In genomic region chr19:31361161-31361560, GRCm38 (mm10) we compare ENCODE assay signal across 8 mouse cellular contexts.
DNase-seq lines count a peak whose midpoint lies in the region; ATAC-seq and TF ChIP-seq lines count a peak whose summit lies in the region.

No protein-coding gene starts in this region.

- TF ChIP-seq CTCF in lung, embryonic 14.5 days (IDR thresholded peaks at IDR 0.05; ENCODE audit: low read depth): no peak

- no peaks in the 10 kb centered on the region for H3K9me3 ChIP-seq in embryonic facial prominence, embryonic 14.5 days (ENCODE audit: control insufficient read depth, low read length)
- H3K9me3 ChIP-seq in embryonic facial prominence, embryonic 10.5 days: no peaks in the 10 kb centered on the region
- no peaks in the 10 kb centered on the region for H3K9me3 ChIP-seq in neural tube, embryonic 15.5 days (replicated peaks)
- H3K9me3 ChIP-seq in lung, embryonic 14.5 days (ENCODE audit: low read depth, low read length): no peaks in the 10 kb centered on the region

- H3K27me3 ChIP-seq in embryonic facial prominence, embryonic 14.5 days (replicated peaks; ENCODE audit: control insufficient read depth, insufficient read depth, low read length): no peaks in the 10 kb centered on the region
- no peaks in the 10 kb centered on the region for H3K27me3 ChIP-seq in embryonic facial prominence, embryonic 10.5 days (replicated peaks; ENCODE audit: low read depth, poor library complexity, severe bottlenecking)
- no peaks in the 10 kb centered on the region for H3K27me3 ChIP-seq in neural tube, embryonic 15.5 days (replicated peaks)
- H3K27me3 ChIP-seq in lung, embryonic 14.5 days (ENCODE audit: insufficient read depth, low read length): no peaks in the 10 kb centered on the region

- no peak overlapping the region for H3K4me3 ChIP-seq in embryonic facial prominence, embryonic 14.5 days (ENCODE audit: low read depth, low read length)
- no peak overlapping the region for H3K4me3 ChIP-seq in embryonic facial prominence, embryonic 10.5 days
- H3K4me3 ChIP-seq in neural tube, embryonic 15.5 days (replicated peaks): no peak overlapping the region
- H3K4me3 ChIP-seq in lung, embryonic 14.5 days (ENCODE audit: low read depth, low read length): no peak overlapping the region

- WGBS in embryonic facial prominence, embryonic 14.5 days: 39% methylated on average over 3 of the region's 3 CpGs
- WGBS in embryonic facial prominence, embryonic 10.5 days: 58% methylated on average over 3 of the region's 3 CpGs
- WGBS in neural tube, embryonic 15.5 days: 59% methylated on average over 3 of the region's 3 CpGs
- 48% methylated on average over 3 of the region's 3 CpGs for WGBS in lung, embryonic 14.5 days

- intact Hi-C loops in heart, postnatal 10 days (cut with DNase I): no loop called here

- H3K36me3 ChIP-seq in embryonic facial prominence, embryonic 14.5 days (ENCODE audit: control insufficient read depth, insufficient read depth, low read length): no peaks in the 10 kb centered on the region
- no peaks in the 10 kb centered on the region for H3K36me3 ChIP-seq in embryonic facial prominence, embryonic 10.5 days (replicated peaks)
- no peaks in the 10 kb centered on the region for H3K36me3 ChIP-seq in neural tube, embryonic 15.5 days
- H3K36me3 ChIP-seq in lung, embryonic 14.5 days (ENCODE audit: insufficient read depth): no peaks in the 10 kb centered on the region

- DNase-seq in embryonic facial prominence, embryonic 14.5 days (ENCODE audit: low spot score): peak; percentile 54
- no peak for DNase-seq in embryonic facial prominence, embryonic 10.5 days (ENCODE audit: low spot score)
- DNase-seq in neural tube, embryonic 10.5 days (ENCODE audit: extremely low spot score, low spot score): no peak
- DNase-seq in heart, postnatal 10 days: peak; percentile 55 to 62
- peak; percentile 59 for DNase-seq in lung, embryonic 14.5 days
- no peak for DNase-seq in spleen, postnatal 4 days (ENCODE audit: low spot score in 2 of 2)
- no peak for DNase-seq in testis, postnatal 14 days (ENCODE audit: low spot score)

- no peak for ATAC-seq in embryonic facial prominence, embryonic 14.5 days (ENCODE audit: low read depth)
- peak; percentile 79 for ATAC-seq in neural tube, embryonic 15.5 days (ENCODE audit: low FRiP score)
- peak; percentile 58; the same call in 1 of the 2 replicates for ATAC-seq in lung, embryonic 14.5 days (ENCODE audit: insufficient read depth)

- no peak overlapping the region for H3K4me2 ChIP-seq in embryonic facial prominence, embryonic 14.5 days (ENCODE audit: low read depth, low read length)
- no peak overlapping the region for H3K4me2 ChIP-seq in neural tube, embryonic 15.5 days
- H3K4me2 ChIP-seq in lung, embryonic 14.5 days: no peak overlapping the region

- H3K27ac ChIP-seq in embryonic facial prominence, embryonic 14.5 days (replicated peaks; ENCODE audit: low read depth, low read length): 0 out of 2 replicates have a peak overlapping the region, but pooled peaks have one; percentile 53
- H3K27ac ChIP-seq in embryonic facial prominence, embryonic 10.5 days (replicated peaks): no peak overlapping the region
- H3K27ac ChIP-seq in neural tube, embryonic 15.5 days (replicated peaks): 0 out of 2 replicates have a peak overlapping the region, but pooled peaks have one; percentile 39
- no peak overlapping the region for H3K27ac ChIP-seq in lung, embryonic 14.5 days (ENCODE audit: low read depth)

- no peak overlapping the region for H3K9ac ChIP-seq in embryonic facial prominence, embryonic 14.5 days (ENCODE audit: low read depth, low read length)
- H3K9ac ChIP-seq in neural tube, embryonic 15.5 days (replicated peaks): no peak overlapping the region
- no peak overlapping the region for H3K9ac ChIP-seq in lung, embryonic 14.5 days

- no peaks in the 10 kb centered on the region for H3K4me1 ChIP-seq in embryonic facial prominence, embryonic 14.5 days (ENCODE audit: control insufficient read depth, insufficient read depth, low read length)
- H3K4me1 ChIP-seq in embryonic facial prominence, embryonic 10.5 days: peaks cover 6% of the 10 kb centered on the region
- H3K4me1 ChIP-seq in neural tube, embryonic 15.5 days: 0 out of 2 replicates have a peak, but pooled peaks cover 3% of the 10 kb centered on the region
- peaks cover 5% of the 10 kb centered on the region; the same call in 1 of the 2 replicates for H3K4me1 ChIP-seq in lung, embryonic 14.5 days (ENCODE audit: insufficient read depth)

Comparison
In these comparisons a context has a peak if more than half of its experiments do, and no peak if none do; other contexts are left out.
1. DNase-seq: peak in embryonic facial prominence, embryonic 14.5 days (single experiment), heart, postnatal 10 days (2 of 2) and lung, embryonic 14.5 days (single experiment); none in embryonic facial prominence, embryonic 10.5 days (single experiment), neural tube, embryonic 10.5 days (single experiment), spleen, postnatal 4 days (0 of 2) and testis, postnatal 14 days (single experiment).
2. H3K27ac ChIP-seq: peak in embryonic facial prominence, embryonic 14.5 days (single experiment) and neural tube, embryonic 15.5 days (single experiment); none in embryonic facial prominence, embryonic 10.5 days (single experiment) and lung, embryonic 14.5 days (single experiment).